Mouse (Mus musculus) hindbrain, embryonic 12.5 days (tissue): ENCODE results near the gene Dut. TPM values are rescaled to one million over a fixed set of nuclear protein-coding genes. Genes with fewer than 3 reads are reported as not detected.

Experiments used
- ATAC-seq: fragments of 200-750 bp; cut with Nextera tagmentation; 2 replicates; pipeline ENCODE4 v1.8.0; 2017; ENCODE audit warnings: moderate TSS enrichment; ENCODE audit not compliant: low FRiP score
- H3K27ac ChIP-seq: fragments of 300-500 bp; sonication (generic); 2 replicates; pipeline ENCODE4 v1.5.1; 2016; ENCODE audit warnings: mild to moderate bottlenecking
- H3K27me3 ChIP-seq: fragments of 300-500 bp; sonication (generic); 2 replicates; pipeline ENCODE4 v1.6.1; 2016; ENCODE audit warnings: mild to moderate bottlenecking
- H3K36me3 ChIP-seq: fragments of 300-500 bp; sonication (generic); 2 replicates; pipeline ENCODE4 v1.6.1; 2016; ENCODE audit warnings: mild to moderate bottlenecking
- H3K4me1 ChIP-seq: fragments of 300-500 bp; sonication (generic); 2 replicates; pipeline ENCODE4 v1.6.1; 2016
- H3K4me2 ChIP-seq: fragments of 300-500 bp; sonication (generic); replicated peaks from 2 replicates; pipeline ENCODE4 v1.6.1; 2016; ENCODE audit warnings: mild to moderate bottlenecking
- H3K4me3 ChIP-seq: fragments of 300-500 bp; sonication (generic); 2 replicates; pipeline ENCODE4 v1.5.1; 2016; ENCODE audit warnings: mild to moderate bottlenecking
- H3K9ac ChIP-seq: fragments of 300-500 bp; sonication (generic); 2 replicates; pipeline ENCODE4 v1.6.1; 2016; ENCODE audit warnings: mild to moderate bottlenecking, moderate library complexity
- H3K9me3 ChIP-seq: fragments of 300-500 bp; sonication (generic); replicated peaks from 2 replicates; pipeline ENCODE4 v1.6.1; 2016; ENCODE audit warnings: mild to moderate bottlenecking
- WGBS: fragments of 180-500 bp; shearing (Covaris S2); methylation state at CpG from one replicate; pipeline ENCODE4 v1.1.7; 2016; 5-methylcytosine and 5-hydroxymethylcytosine counted together
- polyA plus RNA-seq: library from polyadenylated mRNA; unstranded; fragments of >200 nt; fragmentation: Nextera tagmentation; extraction: Ambion mirVana; gene quantifications from 2 replicates; pipeline ENCODE4 v1.2.1, GENCODE M21; 2016

Gene Dut
- polyA plus RNA-seq, 1 experiment from 2014 or later = 107 TPM

- Histone ChIP-seq H3K4me2 (no peak overlapping the region), H3K27ac (no peak overlapping the region), H3K36me3 (no peaks in the 10 kb centered on the region), H3K9ac (no peak overlapping the region), H3K4me3 (no peak overlapping the region), H3K4me1 (no peaks in the 10 kb centered on the region), H3K27me3 (no peaks in the 10 kb centered on the region), H3K9me3 (no peaks in the 10 kb centered on the region)
- 81% methylated on average over 1 of the region's 1 CpGs for WGBS
- ATAC-seq = no peak
Measured at GRCm38 (mm10) chr2:125291101-125291500, 44.1 kb downstream of the Dut start.

- 81% methylated on average over 7 of the region's 7 CpGs for WGBS
Measured at GRCm38 (mm10) chr2:125292616-125293015, 45.6 kb downstream of the Dut start.

GRCm38 (mm10) chr2:125293969-125294491 lies 47.0 kb downstream of the Dut start:
- H3K27me3 ChIP-seq = no peaks in the 10 kb centered on the region
- no peak for ATAC-seq
- no peaks in the 10 kb centered on the region for H3K36me3 ChIP-seq
- H3K9me3 ChIP-seq = no peaks in the 10 kb centered on the region
- no peaks in the 10 kb centered on the region for H3K4me1 ChIP-seq
- H3K9ac ChIP-seq = no peak overlapping the region
- H3K27ac ChIP-seq = no peak overlapping the region
- no peak overlapping the region for H3K4me2 ChIP-seq
- 81% methylated on average over 5 of the region's 5 CpGs for WGBS
- no peak overlapping the region for H3K4me3 ChIP-seq

More at GRCm38 (mm10) chr2:125292616-125293015, 45.6 kb downstream of the Dut start:
- H3K9me3 ChIP-seq = no peaks in the 10 kb centered on the region
- no peaks in the 10 kb centered on the region for H3K4me1 ChIP-seq
- no peak overlapping the region for H3K27ac ChIP-seq
- ATAC-seq = no peak
- H3K27me3 ChIP-seq = no peaks in the 10 kb centered on the region
- no peaks in the 10 kb centered on the region for H3K36me3 ChIP-seq
- H3K4me3 ChIP-seq = no peak overlapping the region
- H3K9ac ChIP-seq = no peak overlapping the region
- H3K4me2 ChIP-seq = no peak overlapping the region

- Histone ChIP-seq H3K27ac (no peak overlapping the region), H3K4me3 (no peak overlapping the region), H3K27me3 (no peaks in the 10 kb centered on the region), H3K4me2 (no peak overlapping the region), H3K9me3 (no peaks in the 10 kb centered on the region), H3K4me1 (no peaks in the 10 kb centered on the region), H3K36me3 (no peaks in the 10 kb centered on the region), H3K9ac (no peak overlapping the region)
- ATAC-seq = no peak
- WGBS = 88% methylated on average over 3 of the region's 3 CpGs
Measured at GRCm38 (mm10) chr2:125295526-125295925, 48.5 kb downstream of the Dut start.

- no peaks in the 10 kb centered on the region for H3K36me3 ChIP-seq
- WGBS = 87% methylated on average over 1 of the region's 1 CpGs
Measured at GRCm38 (mm10) chr2:125298841-125299240, 51.9 kb downstream of the Dut start.

GRCm38 (mm10) chr2:125301877-125302624 lies 55.1 kb downstream of the Dut start:
- Histone ChIP-seq H3K4me1 (no peaks in the 10 kb centered on the region), H3K9me3 (no peaks in the 10 kb centered on the region), H3K9ac (no peak overlapping the region), H3K4me3 (no peak overlapping the region), H3K27ac (no peak overlapping the region), H3K36me3 (0 out of 2 replicates have a peak, but pooled peaks cover 3% of the 10 kb centered on the region), H3K4me2 (no peak overlapping the region), H3K27me3 (no peaks in the 10 kb centered on the region)
- ATAC-seq = no peak
- WGBS = 59% methylated on average over 9 of the region's 9 CpGs

More at GRCm38 (mm10) chr2:125298841-125299240, 51.9 kb downstream of the Dut start:
- no peak for ATAC-seq
- Histone ChIP-seq H3K27me3 (no peaks in the 10 kb centered on the region), H3K4me1 (no peaks in the 10 kb centered on the region), H3K9me3 (no peaks in the 10 kb centered on the region), H3K4me3 (no peak overlapping the region), H3K4me2 (no peak overlapping the region), H3K9ac (no peak overlapping the region), H3K27ac (no peak overlapping the region)

- WGBS = 81% methylated on average over 8 of the region's 8 CpGs
- ATAC-seq = no peak
- Histone ChIP-seq H3K9me3 (no peaks in the 10 kb centered on the region), H3K4me1 (no peaks in the 10 kb centered on the region), H3K36me3 (0 out of 2 replicates have a peak, but pooled peaks cover 3% of the 10 kb centered on the region), H3K4me3 (no peak overlapping the region), H3K27ac (no peak overlapping the region), H3K4me2 (no peak overlapping the region), H3K27me3 (no peaks in the 10 kb centered on the region), H3K9ac (no peak overlapping the region)
Measured at GRCm38 (mm10) chr2:125302625-125302924, 55.6 kb downstream of the Dut start.

- no peak overlapping the region for H3K4me2 ChIP-seq
- H3K4me3 ChIP-seq = no peak overlapping the region
- H3K9ac ChIP-seq = no peak overlapping the region
- H3K27ac ChIP-seq = no peak overlapping the region
- ATAC-seq = no peak
- no peaks in the 10 kb centered on the region for H3K27me3 ChIP-seq
- H3K36me3 ChIP-seq = peaks cover 4% of the 10 kb centered on the region; the same call in 1 of the 2 replicates
- WGBS = 77% methylated on average over 5 of the region's 5 CpGs
- H3K4me1 ChIP-seq = no peaks in the 10 kb centered on the region
- H3K9me3 ChIP-seq = no peaks in the 10 kb centered on the region
Measured at GRCm38 (mm10) chr2:125303764-125304384, 56.9 kb downstream of the Dut start.

GRCm38 (mm10) chr2:125304746-125305145 lies 57.8 kb downstream of the Dut start:
- Histone ChIP-seq H3K27ac (no peak overlapping the region), H3K36me3 (peaks cover 9% of the 10 kb centered on the region), H3K4me1 (no peaks in the 10 kb centered on the region), H3K4me2 (no peak overlapping the region), H3K4me3 (no peak overlapping the region), H3K27me3 (no peaks in the 10 kb centered on the region), H3K9ac (no peak overlapping the region), H3K9me3 (no peaks in the 10 kb centered on the region)
- no peak for ATAC-seq
- 96% methylated on average over 3 of the region's 3 CpGs for WGBS

GRCm38 (mm10) chr2:125305671-125306070 lies 58.7 kb downstream of the Dut start:
- ATAC-seq = no peak
- no peaks in the 10 kb centered on the region for H3K9me3 ChIP-seq
- H3K4me1 ChIP-seq = no peaks in the 10 kb centered on the region
- WGBS = 84% methylated on average over 3 of the region's 3 CpGs
- H3K36me3 ChIP-seq = peaks cover 9% of the 10 kb centered on the region
- no peak overlapping the region for H3K27ac ChIP-seq
- H3K27me3 ChIP-seq = no peaks in the 10 kb centered on the region
- H3K4me3 ChIP-seq = no peak overlapping the region
- no peak overlapping the region for H3K9ac ChIP-seq
- H3K4me2 ChIP-seq = no peak overlapping the region
